Mouse (Mus musculus): Measurements from ENCODE around the gene Gk. TPM values are rescaled to one million over a fixed set of nuclear protein-coding genes. Genes with fewer than 3 reads are reported as not detected.

The Gk gene
- total RNA-seq (2014; rRNA removed; ENCODE audit: low replicate concordance), result 22.6 and 24.0 TPM in 2 replicates
- 17.9 and 18.7 TPM in 2 replicates for polyA plus RNA-seq (2015; fragmentation: Nextera tagmentation; extraction: Ambion mirVana)

DNA sequence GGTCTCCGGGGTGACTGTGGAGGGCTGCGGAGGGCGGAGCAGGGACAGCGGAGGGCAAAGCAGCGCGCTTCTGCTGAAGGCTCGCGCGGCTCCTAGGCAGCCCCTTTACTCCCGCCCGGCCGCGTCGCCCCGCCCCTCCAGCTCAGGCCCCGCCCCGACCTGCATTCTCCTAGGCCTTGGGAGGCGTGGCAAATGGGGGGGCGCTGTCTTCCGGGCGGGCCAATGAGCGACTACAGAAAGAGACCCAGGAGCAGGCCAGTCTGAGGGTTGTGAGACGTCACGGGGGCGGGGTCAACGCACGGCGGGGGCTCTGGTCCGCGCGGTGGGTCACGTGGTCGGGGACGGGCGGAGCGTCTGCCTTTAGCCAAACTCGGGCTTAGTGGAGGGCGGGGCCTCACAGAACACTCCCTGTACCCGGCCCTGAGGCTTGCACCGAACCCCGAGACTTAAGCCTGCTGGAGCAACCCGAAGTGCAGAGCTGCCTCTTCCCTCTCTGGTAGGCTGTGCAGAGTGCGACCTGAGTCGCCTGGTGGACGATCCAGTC, at the start of gene Gk:
Gene Gk, minus strand, starts transcription at position 276 of the 544 bp plus-strand sequence.
- 18% methylated on average over 42 of the region's 45 CpGs for WGBS
- peak; percentile 97 for ATAC-seq (ENCODE audit: insufficient read depth, low read depth)
- peak within 1 kb of the TSS; percentile 65 for H3K9ac ChIP-seq (replicated peaks; ENCODE audit: low read depth, low read length)
- TF ChIP-seq CTCF (IDR thresholded peaks at IDR 0.05; ENCODE audit: low read depth) (no peak), EP300 (IDR thresholded peaks at IDR 0.05; ENCODE audit: low read depth) (no peak)
- H3K27ac ChIP-seq (ENCODE audit: low read depth), result peak within 1 kb of the TSS; percentile 97
- H3K4me3 ChIP-seq (ENCODE audit: low read depth, low read length), result peak within 1 kb of the TSS; percentile 52
- no peaks in the 10 kb centered on the region for H3K27me3 ChIP-seq (ENCODE audit: control insufficient read depth, insufficient read depth, low read length)
- peak; percentile 84 for DNase-seq (ENCODE audit: low spot score)
- peak within 1 kb of the TSS; percentile 63 for H3K4me2 ChIP-seq (ENCODE audit: low read depth, low read length)
- H3K9me3 ChIP-seq (replicated peaks; ENCODE audit: control insufficient read depth, low read length), result no peaks in the 10 kb centered on the region
- H3K36me3 ChIP-seq (replicated peaks; ENCODE audit: control insufficient read depth, insufficient read depth, low read length), result no peaks in the 10 kb centered on the region
- no peaks in the 10 kb centered on the region for H3K4me1 ChIP-seq (ENCODE audit: control insufficient read depth, insufficient read depth)

- Histone ChIP-seq H3K4me3 (ENCODE audit: low read depth, low read length) (no peak overlapping the region), H3K9me3 (replicated peaks; ENCODE audit: control insufficient read depth, low read length) (no peaks in the 10 kb centered on the region), H3K27ac (ENCODE audit: low read depth) (no peak overlapping the region), H3K9ac (replicated peaks; ENCODE audit: low read depth, low read length) (no peak overlapping the region), H3K4me1 (ENCODE audit: control insufficient read depth, insufficient read depth) (no peaks in the 10 kb centered on the region), H3K27me3 (ENCODE audit: control insufficient read depth, insufficient read depth, low read length) (no peaks in the 10 kb centered on the region), H3K36me3 (replicated peaks; ENCODE audit: control insufficient read depth, insufficient read depth, low read length) (no peaks in the 10 kb centered on the region), H3K4me2 (ENCODE audit: low read depth, low read length) (no peak overlapping the region)
- no peak for TF ChIP-seq CTCF (IDR thresholded peaks at IDR 0.05; ENCODE audit: low read depth)
- TF ChIP-seq EP300 (IDR thresholded peaks at IDR 0.05; ENCODE audit: low read depth), result no peak
- no peak for ATAC-seq (ENCODE audit: insufficient read depth, low read depth)
- no peak for DNase-seq (ENCODE audit: low spot score)
- 55% methylated on average over 4 of the region's 4 CpGs for WGBS
Observed at GRCm38 (mm10) chrX:85804706-85805376, 28.2 kb upstream of the Gk start.

DNA sequence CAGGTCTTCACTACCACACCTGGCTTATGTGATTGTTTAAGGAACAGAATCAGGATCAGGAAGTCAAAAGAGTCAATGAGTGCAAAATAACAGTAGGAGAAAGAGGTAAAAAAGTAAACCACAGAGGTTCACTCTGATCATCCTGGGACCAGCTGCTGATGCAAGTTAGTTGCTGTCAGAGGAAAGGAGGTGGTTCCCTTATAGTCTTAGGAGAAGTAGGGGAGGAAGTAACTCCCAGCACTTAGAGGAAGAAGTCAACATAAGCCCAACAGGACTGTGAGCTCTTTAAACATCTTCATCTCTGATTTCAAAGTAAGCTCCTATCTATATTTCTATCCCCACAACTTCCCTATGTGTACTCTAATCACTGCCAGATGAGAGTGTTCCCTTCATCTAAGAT, 26.4 kb upstream of the Gk start:
- ATAC-seq (ENCODE audit: insufficient read depth, low read depth), result no peak
- no peaks in the 10 kb centered on the region for H3K9me3 ChIP-seq (replicated peaks; ENCODE audit: control insufficient read depth, low read length)

GRCm38 (mm10) chrX:85797449-85797848, 20.8 kb upstream of the Gk start:
- TF ChIP-seq CTCF (IDR thresholded peaks at IDR 0.05; ENCODE audit: low read depth) (no peak), EP300 (IDR thresholded peaks at IDR 0.05; ENCODE audit: low read depth) (no peak)
- DNase-seq (ENCODE audit: low spot score), result no peak

More for the DNA sequence above, 26.4 kb upstream of the Gk start:
- H3K4me1 ChIP-seq (ENCODE audit: control insufficient read depth, insufficient read depth), result no peaks in the 10 kb centered on the region
- no peak for DNase-seq (ENCODE audit: low spot score)
- no peaks in the 10 kb centered on the region for H3K27me3 ChIP-seq (ENCODE audit: control insufficient read depth, insufficient read depth, low read length)
- no peak overlapping the region for H3K9ac ChIP-seq (replicated peaks; ENCODE audit: low read depth, low read length)
- no peak overlapping the region for H3K4me3 ChIP-seq (ENCODE audit: low read depth, low read length)
- H3K4me2 ChIP-seq (ENCODE audit: low read depth, low read length), result no peak overlapping the region
- no peak overlapping the region for H3K27ac ChIP-seq (ENCODE audit: low read depth)
- TF ChIP-seq CTCF (IDR thresholded peaks at IDR 0.05; ENCODE audit: low read depth) (no peak), EP300 (IDR thresholded peaks at IDR 0.05; ENCODE audit: low read depth) (no peak)
- H3K36me3 ChIP-seq (replicated peaks; ENCODE audit: control insufficient read depth, insufficient read depth, low read length), result no peaks in the 10 kb centered on the region

DNA sequence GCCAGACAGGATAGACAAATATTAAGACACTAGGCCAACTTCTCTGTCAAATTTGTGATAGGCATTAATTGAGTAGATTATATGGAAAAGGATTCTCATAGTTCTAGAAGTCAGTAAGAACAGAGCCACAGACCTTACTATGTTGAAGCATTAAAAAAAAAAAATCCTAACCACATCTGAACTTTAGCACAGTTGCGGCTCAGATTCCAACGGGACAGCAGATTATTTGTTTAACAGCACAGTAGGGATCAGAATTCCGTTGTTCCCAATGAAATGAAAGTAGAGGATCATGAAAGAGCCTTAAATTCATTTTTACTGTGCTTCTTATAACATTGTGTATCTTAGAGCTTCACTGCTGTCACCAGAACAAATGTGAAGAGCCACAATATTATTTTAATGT, 1.7 kb upstream of the Gk start:
- H3K4me1 ChIP-seq (ENCODE audit: control insufficient read depth, insufficient read depth), result no peaks in the 10 kb centered on the region
- TF ChIP-seq CTCF (IDR thresholded peaks at IDR 0.05; ENCODE audit: low read depth) (no peak), EP300 (IDR thresholded peaks at IDR 0.05; ENCODE audit: low read depth) (no peak)
- no peak for DNase-seq (ENCODE audit: low spot score)
- ATAC-seq (ENCODE audit: insufficient read depth, low read depth), result no peak
- H3K9me3 ChIP-seq (replicated peaks; ENCODE audit: control insufficient read depth, low read length), result no peaks in the 10 kb centered on the region
- H3K27me3 ChIP-seq (ENCODE audit: control insufficient read depth, insufficient read depth, low read length), result no peaks in the 10 kb centered on the region
- H3K4me3 ChIP-seq (ENCODE audit: low read depth, low read length), result no peak overlapping the region
- H3K9ac ChIP-seq (replicated peaks; ENCODE audit: low read depth, low read length), result no peak overlapping the region
- H3K4me2 ChIP-seq (ENCODE audit: low read depth, low read length), result no peak overlapping the region
- no peak overlapping the region for H3K27ac ChIP-seq (ENCODE audit: low read depth)
- WGBS, result 60% methylated on average over 3 of the region's 3 CpGs
- H3K36me3 ChIP-seq (replicated peaks; ENCODE audit: control insufficient read depth, insufficient read depth, low read length), result no peaks in the 10 kb centered on the region

More at GRCm38 (mm10) chrX:85797449-85797848, 20.8 kb upstream of the Gk start:
- no peak for ATAC-seq (ENCODE audit: insufficient read depth, low read depth)
- no peaks in the 10 kb centered on the region for H3K27me3 ChIP-seq (ENCODE audit: control insufficient read depth, insufficient read depth, low read length)
- no peak overlapping the region for H3K4me3 ChIP-seq (ENCODE audit: low read depth, low read length)
- no peaks in the 10 kb centered on the region for H3K36me3 ChIP-seq (replicated peaks; ENCODE audit: control insufficient read depth, insufficient read depth, low read length)
- H3K27ac ChIP-seq (ENCODE audit: low read depth), result no peak overlapping the region
- no peaks in the 10 kb centered on the region for H3K9me3 ChIP-seq (replicated peaks; ENCODE audit: control insufficient read depth, low read length)
- no peak overlapping the region for H3K9ac ChIP-seq (replicated peaks; ENCODE audit: low read depth, low read length)
- no peaks in the 10 kb centered on the region for H3K4me1 ChIP-seq (ENCODE audit: control insufficient read depth, insufficient read depth)
- H3K4me2 ChIP-seq (ENCODE audit: low read depth, low read length), result no peak overlapping the region
- 78% methylated on average over 2 of the region's 2 CpGs for WGBS

All from heart, postnatal 0 days (tissue).